Mouse (Mus musculus): ENCODE data around the gene Fam126a.

DNA sequence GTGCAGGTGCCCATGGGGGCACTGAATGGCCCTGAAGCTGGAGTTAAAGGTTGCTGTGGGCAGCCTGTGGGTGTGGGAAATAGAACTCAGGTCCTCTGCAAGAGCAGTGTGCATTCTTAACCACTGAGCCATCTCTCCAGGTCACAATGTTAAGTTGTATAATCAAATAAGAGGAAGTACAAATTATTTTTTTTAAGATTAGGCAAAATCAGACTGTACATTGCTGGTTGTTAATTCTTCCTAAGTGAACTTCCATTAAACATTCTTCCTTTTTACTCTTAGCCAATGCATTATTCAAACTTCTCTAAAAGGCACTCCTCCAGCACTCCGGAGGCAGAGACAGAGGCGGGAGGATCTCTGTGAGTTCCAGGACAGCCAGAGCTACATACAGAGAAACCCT lies 7.7 kb upstream of the Fam126a start:
- TF ChIP-seq CTCF (IDR thresholded peaks at IDR 0.05; ENCODE audit: borderline replicate concordance, insufficient read depth, low read depth, low read length) (no peak), POLR2A (IDR thresholded peaks at IDR 0.05; ENCODE audit: borderline replicate concordance, insufficient read depth, low read length) (no peak)
